Mouse (Mus musculus) cerebellum, adult 11 months (tissue): ENCODE measurements at regions not wholly inside any gene's neighbourhood (a gene's known extent, or its start where the extent isn't known, plus 50 kb on each side); places are given as distances from the start of the nearest gene placed in this dataset.

Experiments
- DNase-seq: peaks from one replicate; pipeline ENCODE4 v3.0.0; 2022

DNA sequence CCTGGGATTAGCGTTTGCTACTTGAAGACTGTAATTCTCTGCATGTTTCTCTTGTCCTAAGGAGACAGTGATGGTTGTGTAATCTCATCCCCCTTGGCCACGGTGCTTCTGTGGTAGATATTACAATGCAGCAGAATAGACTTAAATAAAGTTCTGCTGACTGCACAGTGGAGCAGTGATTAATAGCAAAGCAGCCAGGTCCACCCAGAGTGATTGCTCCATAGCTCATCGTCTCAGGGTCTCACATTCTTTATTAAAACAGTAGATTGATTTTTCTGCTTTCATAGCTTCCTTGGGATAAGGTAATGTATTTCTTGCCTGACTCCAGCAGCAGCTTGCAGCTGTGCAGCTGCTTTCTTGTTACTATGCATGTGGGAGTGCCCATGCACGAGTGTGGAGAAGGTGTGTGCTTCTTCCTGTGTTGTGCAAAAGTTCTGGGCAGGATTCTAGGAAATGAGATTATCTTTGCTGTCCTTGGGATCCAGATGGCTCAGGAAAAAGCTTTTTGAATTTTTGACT, 169.9 kb upstream of the Plppr1 start:
- no peak for DNase-seq

- DNase-seq, result no peak
Measured at GRCm38 (mm10) chr4:48904551-48904950, 154.5 kb upstream of the Plppr1 start.

GRCm38 (mm10) chr4:48905196-48905867, 153.7 kb upstream of the Plppr1 start:
- no peak for DNase-seq

GRCm38 (mm10) chr4:48909161-48909560, 149.9 kb upstream of the Plppr1 start:
- no peak for DNase-seq

DNA sequence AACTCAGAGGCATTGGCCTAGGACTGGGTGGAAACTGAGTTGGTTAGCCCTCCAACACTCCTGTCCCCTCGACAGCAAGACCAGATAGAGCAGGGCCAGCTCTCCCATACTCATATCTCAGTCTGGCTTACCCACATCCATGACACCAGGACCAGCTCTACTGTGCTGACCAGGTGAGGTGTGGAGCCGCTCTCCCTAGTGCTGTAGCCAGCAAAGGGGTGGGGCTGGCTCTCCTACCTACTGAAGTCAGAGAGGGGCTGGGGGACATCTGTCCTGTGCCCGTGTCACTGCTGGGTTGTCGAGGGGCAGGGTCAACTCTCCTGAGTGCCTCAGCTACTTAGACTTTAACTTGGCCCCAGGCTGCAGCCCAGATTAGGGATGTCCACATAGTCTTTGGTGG, 145.8 kb upstream of the Plppr1 start:
- DNase-seq, result no peak

- no peak for DNase-seq
Measured at GRCm38 (mm10) chr4:48924576-48925459, 134.3 kb upstream of the Plppr1 start.

GRCm38 (mm10) chr4:48938420-48938819, 120.7 kb upstream of the Plppr1 start:
- DNase-seq, result no peak

GRCm38 (mm10) chr4:48938892-48939291, 120.2 kb upstream of the Plppr1 start:
- DNase-seq, result no peak

DNA sequence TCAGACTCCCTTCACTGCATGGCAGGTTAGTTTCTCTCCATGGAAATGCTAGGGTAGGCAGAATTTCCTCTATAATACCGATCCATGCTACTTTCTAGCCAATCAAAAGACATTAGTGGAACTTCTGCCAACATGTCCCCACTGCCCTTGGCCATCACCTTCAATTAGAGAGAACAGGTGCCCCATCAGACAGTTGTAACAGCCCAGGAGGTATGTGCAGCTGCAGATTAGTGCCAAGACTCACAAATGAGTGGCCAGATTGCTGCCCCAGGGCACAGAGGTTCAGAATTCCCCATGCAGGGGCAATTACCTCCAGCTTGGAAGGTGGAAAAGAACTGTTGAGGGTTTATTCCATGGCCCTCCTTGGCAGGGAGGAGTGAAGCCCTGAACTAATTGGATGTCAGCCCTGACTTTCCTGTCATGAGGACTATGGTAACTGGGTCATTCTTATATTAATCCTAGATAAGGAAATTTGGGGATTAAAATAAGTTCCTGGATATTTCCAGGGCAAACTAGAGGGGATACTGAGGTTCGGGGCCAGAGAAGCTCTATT, 113.7 kb upstream of the Plppr1 start:
- no peak for DNase-seq

- DNase-seq, result no peak
Measured at GRCm38 (mm10) chr4:48952965-48953364, 106.1 kb upstream of the Plppr1 start.

DNA sequence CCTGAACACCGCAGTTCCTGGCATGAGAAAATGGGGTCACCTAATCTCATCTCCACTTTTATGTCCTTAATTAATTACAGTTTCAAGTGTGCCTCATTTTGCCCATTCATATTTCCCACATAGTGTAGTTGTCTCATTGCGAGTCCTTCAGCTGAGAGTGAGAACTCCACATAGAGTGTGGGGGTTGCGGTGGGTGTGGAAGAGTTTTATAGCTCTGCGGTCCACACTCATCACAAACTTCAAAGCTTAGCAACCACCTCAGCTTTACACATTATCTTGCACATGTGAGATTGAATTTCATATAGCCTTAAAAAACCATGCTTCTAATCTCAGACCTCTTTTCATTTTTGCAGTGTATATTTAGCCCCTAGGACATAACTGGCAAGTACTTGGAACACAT, 83.3 kb upstream of the Plppr1 start:
- DNase-seq, result no peak

DNA sequence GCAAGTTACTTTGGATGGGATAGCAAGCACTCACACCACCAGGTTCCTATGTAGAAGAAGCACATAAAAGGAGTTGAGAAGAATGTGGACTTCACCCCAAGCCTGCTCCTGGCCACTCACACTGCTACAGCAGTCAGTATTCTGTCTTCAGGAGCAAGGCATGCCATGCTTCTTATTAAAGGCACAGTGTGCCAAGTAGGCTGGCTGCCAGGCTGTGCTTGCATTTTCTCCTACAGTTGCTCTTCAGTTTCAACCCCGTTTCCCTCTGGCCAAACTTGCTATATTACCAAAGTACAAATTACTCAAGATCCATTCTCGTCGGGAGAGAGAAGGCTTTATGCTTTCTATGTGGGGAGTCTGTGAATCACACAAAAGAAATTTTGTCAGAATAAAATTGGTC, 67.1 kb upstream of the Plppr1 start:
- no peak for DNase-seq
